Mouse (Mus musculus): Measurements from ENCODE around the gene A830005F24Rik. TPM values are rescaled to one million over a fixed set of nuclear protein-coding genes. Genes with fewer than 3 reads are reported as not detected.

A830005F24Rik gene
- polyA plus RNA-seq, 1 experiment = not detected

DNA sequence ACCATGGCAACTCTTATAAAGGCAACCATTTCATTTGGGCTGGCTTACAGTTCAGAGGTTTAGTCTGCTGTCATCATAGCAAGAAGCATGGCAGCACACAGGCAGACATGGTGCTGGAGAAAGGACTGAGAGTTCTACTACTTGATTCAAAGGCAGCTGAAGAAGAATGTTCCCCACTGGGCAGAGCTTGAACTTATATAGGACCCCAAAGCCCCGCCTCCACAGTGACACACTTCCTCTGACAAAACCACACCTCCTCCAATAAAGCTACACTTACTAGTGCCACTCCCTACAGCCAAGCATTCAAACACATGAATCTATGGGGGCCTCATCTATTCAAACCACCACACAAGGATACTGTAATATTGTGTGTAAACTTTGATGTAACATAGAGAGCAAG is 41.2 kb downstream of the A830005F24Rik start:
- 86% methylated on average over 1 of the region's 1 CpGs for whole genome bisulfite sequencing
- TF ChIP-seq POLR2A (IDR thresholded peaks at IDR 0.05; ENCODE audit: borderline replicate concordance, extremely low read depth, low read depth, low read length) = no peak
- TF ChIP-seq CTCF (IDR thresholded peaks at IDR 0.05; ENCODE audit: insufficient read depth, low read length) = no peak

DNA sequence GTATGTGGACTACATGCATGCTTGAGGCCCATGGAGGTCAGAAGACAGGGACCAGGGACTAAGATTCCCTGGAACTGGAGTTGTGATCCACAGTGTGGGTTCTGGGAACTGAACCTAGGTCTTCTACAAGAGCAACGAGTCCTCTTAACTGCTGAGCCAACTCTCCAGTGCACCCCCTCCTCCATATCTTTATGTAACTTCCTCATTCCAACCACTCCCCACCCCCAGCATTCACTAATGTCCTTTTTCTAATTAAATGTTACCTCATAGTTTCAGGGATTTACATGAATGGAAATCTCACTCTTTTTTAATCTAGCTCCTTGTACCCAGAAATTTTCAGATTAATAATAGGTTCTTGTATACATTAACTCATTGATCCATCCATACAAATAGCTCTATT is 42.6 kb downstream of the A830005F24Rik start:
- TF ChIP-seq CTCF (IDR thresholded peaks at IDR 0.05; ENCODE audit: insufficient read depth, low read length) (no peak), POLR2A (IDR thresholded peaks at IDR 0.05; ENCODE audit: borderline replicate concordance, extremely low read depth, low read depth, low read length) (no peak)
- Histone ChIP-seq H3K4me1 (ENCODE audit: control insufficient read depth, insufficient read depth, low read length) (peaks cover 15% of the 10 kb centered on the region), H3K4me3 (replicated peaks; ENCODE audit: extremely low read depth, low read depth, low read length) (no peak overlapping the region)
- no peak for DNase-seq
- WGBS = 54% methylated on average over 1 of the region's 1 CpGs

More for the DNA sequence above, 41.2 kb downstream of the A830005F24Rik start:
- no peak for DNase-seq
- H3K4me1 ChIP-seq (ENCODE audit: control insufficient read depth, insufficient read depth, low read length) = peaks cover 15% of the 10 kb centered on the region
- H3K4me3 ChIP-seq (replicated peaks; ENCODE audit: extremely low read depth, low read depth, low read length) = no peak overlapping the region

DNA sequence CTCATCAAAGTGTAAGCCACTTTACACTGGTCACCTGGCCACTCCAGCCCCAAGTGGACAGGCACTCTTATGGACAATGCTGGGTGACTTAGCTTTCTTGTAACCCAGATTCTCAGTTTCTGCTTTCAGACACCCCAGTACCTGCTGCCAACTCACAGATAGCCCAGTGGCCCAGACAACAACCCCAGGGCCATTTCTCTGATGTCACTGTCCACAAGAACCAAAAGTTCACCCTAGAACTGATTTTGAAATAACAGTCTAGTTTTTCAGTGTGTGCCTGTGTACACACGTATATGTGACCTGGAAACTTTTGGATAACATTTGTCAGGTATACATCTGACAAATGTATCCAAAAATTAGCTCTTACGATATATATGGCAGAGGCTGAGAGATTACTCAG is 48.1 kb downstream of the A830005F24Rik start:
- DNase-seq = no peak

DNA sequence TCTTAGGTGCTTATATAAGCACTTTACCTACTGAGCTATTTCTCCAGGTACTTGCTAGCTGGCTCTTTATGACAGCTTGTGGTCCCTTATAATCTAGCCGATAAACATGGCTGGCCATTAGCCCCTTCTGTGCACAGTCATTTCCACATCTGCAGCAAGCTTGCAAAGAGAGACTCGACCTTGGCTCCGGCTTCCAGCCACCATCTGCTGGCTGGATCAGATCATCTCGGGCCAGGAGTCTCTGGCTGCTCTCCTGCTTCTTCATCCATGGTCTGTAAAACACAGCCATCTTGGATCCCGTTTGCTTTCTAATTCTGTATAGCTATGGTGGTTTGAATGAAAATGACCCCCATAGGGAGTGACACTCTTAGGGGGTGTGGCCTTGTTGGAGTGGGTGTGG is 49.0 kb downstream of the A830005F24Rik start:
- H3K4me3 ChIP-seq (replicated peaks; ENCODE audit: extremely low read depth, low read depth, low read length) = no peak overlapping the region
- DNase-seq = no peak
- TF ChIP-seq CTCF (IDR thresholded peaks at IDR 0.05; ENCODE audit: insufficient read depth, low read length) (no peak), POLR2A (IDR thresholded peaks at IDR 0.05; ENCODE audit: borderline replicate concordance, extremely low read depth, low read depth, low read length) (no peak)
- 80% methylated on average over 5 of the region's 5 CpGs for WGBS
- 0 out of 2 replicates have a peak, but pooled peaks cover 3% of the 10 kb centered on the region for H3K4me1 ChIP-seq (ENCODE audit: control insufficient read depth, insufficient read depth, low read length)

More for the DNA sequence above, 48.1 kb downstream of the A830005F24Rik start:
- Histone ChIP-seq H3K4me1 (ENCODE audit: control insufficient read depth, insufficient read depth, low read length) (0 out of 2 replicates have a peak, but pooled peaks cover 3% of the 10 kb centered on the region), H3K4me3 (replicated peaks; ENCODE audit: extremely low read depth, low read depth, low read length) (no peak overlapping the region)
- no peak for TF ChIP-seq POLR2A (IDR thresholded peaks at IDR 0.05; ENCODE audit: borderline replicate concordance, extremely low read depth, low read depth, low read length)
- no peak for TF ChIP-seq CTCF (IDR thresholded peaks at IDR 0.05; ENCODE audit: insufficient read depth, low read length)
- 93% methylated on average over 2 of the region's 2 CpGs for WGBS

Other genes with a start within 250 kb of the A830005F24Rik start
- gene Zfp169, start 119 bp upstream of the A830005F24Rik start, polyA plus RNA-seq (2012; rRNA removed) = 7.7 and 8.9 TPM in 2 replicates
- 2.4 and 3.8 TPM in 2 replicates for gene Ptpdc1, start 112.1 kb downstream of the A830005F24Rik start, polyA plus RNA-seq (2012; rRNA removed)
- 0.12 and 0.21 TPM in 2 replicates for gene Barx1, start 149.4 kb downstream of the A830005F24Rik start, polyA plus RNA-seq (2012; rRNA removed)